In genomic region chr6:85037677-85038076, GRCm38 (mm10) we compare ENCODE assay signal across 9 mouse cellular contexts. TPM values are rescaled to one million over a fixed set of nuclear protein-coding genes. Genes with fewer than 3 reads are reported as not detected.
A peak's percentile ranks its signal among the peaks of the same experiment; 100 is the strongest.
DNase-seq lines count a peak whose midpoint lies in the region; ATAC-seq and TF ChIP-seq lines count a peak whose summit lies in the region.
"Had no signal": no experiment of that assay in that cellular context is flagged by ENCODE, and none has a peak within 500 bp of the region (broad histone marks: within the 10 kb centered on the region; RNA-seq: fewer than 3 reads in every experiment).

No protein-coding gene starts in this region.

- no peak overlapping the region for H3K9ac ChIP-seq in kidney, embryonic 15.5 days
- no peak overlapping the region for H3K9ac ChIP-seq in midbrain, embryonic 14.5 days (replicated peaks; ENCODE audit: low read length)
- H3K9ac ChIP-seq: embryonic facial prominence, embryonic 15.5 days had no signal

- H3K9me3 ChIP-seq in kidney, embryonic 15.5 days (replicated peaks): no peaks in the 10 kb centered on the region
- no peaks in the 10 kb centered on the region for H3K9me3 ChIP-seq in embryonic facial prominence, embryonic 10.5 days
- no peaks in the 10 kb centered on the region for H3K9me3 ChIP-seq in heart, embryonic 10.5 days
- H3K9me3 ChIP-seq in midbrain, embryonic 14.5 days (ENCODE audit: control insufficient read depth, low read length): no peaks in the 10 kb centered on the region
- H3K9me3 ChIP-seq: embryonic facial prominence, embryonic 15.5 days had no signal

- TF ChIP-seq POLR2A in kidney, adult 2 months (IDR thresholded peaks at IDR 0.05; ENCODE audit: low read depth, low read length): no peak

- no peak overlapping the region for H3K27ac ChIP-seq in kidney, adult 2 months (ENCODE audit: insufficient read depth, low read depth, low read length)
- H3K27ac ChIP-seq in kidney, embryonic 15.5 days: no peak overlapping the region
- no peak overlapping the region for H3K27ac ChIP-seq in embryonic facial prominence, embryonic 10.5 days (replicated peaks)
- no peak overlapping the region for H3K27ac ChIP-seq in heart, embryonic 10.5 days
- H3K27ac ChIP-seq in midbrain, embryonic 14.5 days (replicated peaks; ENCODE audit: low read depth, low read length): no peak overlapping the region
- H3K27ac ChIP-seq: embryonic facial prominence, embryonic 15.5 days had no signal

- H3K4me2 ChIP-seq in kidney, embryonic 15.5 days: no peak overlapping the region
- no peak overlapping the region for H3K4me2 ChIP-seq in midbrain, embryonic 14.5 days (ENCODE audit: low read length)
- H3K4me2 ChIP-seq: embryonic facial prominence, embryonic 15.5 days had no signal

- WGBS in kidney, adult 2 months: 5% methylated on average over 6 of the region's 6 CpGs
- 7% methylated on average over 6 of the region's 6 CpGs for WGBS in kidney, embryonic 15.5 days
- WGBS in embryonic facial prominence, embryonic 10.5 days: 12% methylated on average over 6 of the region's 6 CpGs
- WGBS in heart, embryonic 10.5 days: 7% methylated on average over 6 of the region's 6 CpGs
- 7% methylated on average over 6 of the region's 6 CpGs for WGBS in midbrain, embryonic 14.5 days

- ATAC-seq in kidney, embryonic 15.5 days (replicated peaks; ENCODE audit: low FRiP score): no peak
- no peak for ATAC-seq in midbrain, embryonic 14.5 days (ENCODE audit: low FRiP score, low TSS enrichment)

- H3K36me3 ChIP-seq in kidney, adult 2 months (ENCODE audit: control insufficient read depth, insufficient read depth, low read length): no peaks in the 10 kb centered on the region
- H3K36me3 ChIP-seq in kidney, embryonic 15.5 days: no peaks in the 10 kb centered on the region
- H3K36me3 ChIP-seq in embryonic facial prominence, embryonic 10.5 days (replicated peaks): no peaks in the 10 kb centered on the region
- no peaks in the 10 kb centered on the region for H3K36me3 ChIP-seq in heart, embryonic 10.5 days
- H3K36me3 ChIP-seq in midbrain, embryonic 14.5 days (ENCODE audit: control insufficient read depth, insufficient read depth, low read length): no peaks in the 10 kb centered on the region
- H3K36me3 ChIP-seq: embryonic facial prominence, embryonic 15.5 days had no signal

- peak; percentile 90 for TF ChIP-seq CTCF in kidney, adult 2 months (conservative IDR thresholded peaks at IDR 0.05; ENCODE audit: insufficient read depth, insufficient read length, low read depth, low read length)

- no peaks in the 10 kb centered on the region for H3K4me1 ChIP-seq in kidney, adult 2 months (ENCODE audit: control insufficient read depth, insufficient read depth, low read length)
- no peaks in the 10 kb centered on the region for H3K4me1 ChIP-seq in kidney, embryonic 15.5 days
- no peaks in the 10 kb centered on the region for H3K4me1 ChIP-seq in embryonic facial prominence, embryonic 10.5 days
- H3K4me1 ChIP-seq in heart, embryonic 10.5 days: no peaks in the 10 kb centered on the region
- H3K4me1 ChIP-seq in midbrain, embryonic 14.5 days (ENCODE audit: control insufficient read depth, insufficient read depth, low read length): no peaks in the 10 kb centered on the region; the same call in 1 of the 2 replicates

- DNase-seq in kidney, adult 2 months: peak; percentile 63
- peak; percentile 48 for DNase-seq in adrenal gland, postnatal 25 days
- DNase-seq in embryonic facial prominence, embryonic 10.5 days (ENCODE audit: low spot score): peak; percentile 63
- DNase-seq in heart, embryonic 10.5 days (ENCODE audit: low spot score): peak; percentile 77
- peak; percentile 48 for DNase-seq in left cerebral cortex, adult 11 months (ENCODE audit: low spot score)
- DNase-seq in midbrain, embryonic 14.5 days: peak; percentile 88
- DNase-seq in spleen, postnatal 4 days (ENCODE audit: low spot score in 2 of 2): peak; percentile 21 to 63

- H3K27me3 ChIP-seq in kidney, adult 2 months (replicated peaks; ENCODE audit: control insufficient read depth, insufficient read depth, low read length): no peaks in the 10 kb centered on the region
- no peaks in the 10 kb centered on the region for H3K27me3 ChIP-seq in kidney, embryonic 15.5 days
- no peaks in the 10 kb centered on the region for H3K27me3 ChIP-seq in embryonic facial prominence, embryonic 10.5 days (replicated peaks; ENCODE audit: low read depth, poor library complexity, severe bottlenecking)
- no peaks in the 10 kb centered on the region for H3K27me3 ChIP-seq in heart, embryonic 10.5 days (ENCODE audit: insufficient read depth, poor library complexity, severe bottlenecking)
- H3K27me3 ChIP-seq in midbrain, embryonic 14.5 days (ENCODE audit: control insufficient read depth, insufficient read depth, low read length): no peaks in the 10 kb centered on the region
- H3K27me3 ChIP-seq: embryonic facial prominence, embryonic 15.5 days had no signal

- no peak overlapping the region for H3K4me3 ChIP-seq in kidney, adult 2 months (ENCODE audit: insufficient read depth, low read depth, low read length)
- no peak overlapping the region for H3K4me3 ChIP-seq in kidney, embryonic 15.5 days (replicated peaks)
- no peak overlapping the region for H3K4me3 ChIP-seq in embryonic facial prominence, embryonic 10.5 days
- H3K4me3 ChIP-seq in heart, embryonic 10.5 days: no peak overlapping the region
- no peak overlapping the region for H3K4me3 ChIP-seq in midbrain, embryonic 14.5 days (replicated peaks; ENCODE audit: low read depth, low read length)
- H3K4me3 ChIP-seq: embryonic facial prominence, embryonic 15.5 days had no signal

RNA-seq across cellular contexts. Expression of gene Exoc6b, which starts 31.6 kb away (rescaled TPM):
- 8.0 and 8.4 TPM in 2 replicates for polyA plus RNA-seq in kidney, adult 2 months (2012; rRNA removed)
- 27.7 and 28.4 TPM in 2 replicates for polyA plus RNA-seq in kidney, embryonic 15.5 days (2015; fragmentation: Nextera tagmentation; extraction: Ambion mirVana)
- 40.2 and 55.0 TPM in 2 replicates for total RNA-seq in adrenal gland, postnatal 25 days (2021)
- polyA plus RNA-seq in embryonic facial prominence, embryonic 10.5 days (2016; fragmentation: Nextera tagmentation; extraction: Ambion mirVana): 26.2 and 27.4 TPM in 2 replicates
- polyA plus RNA-seq in heart, embryonic 10.5 days (2016; fragmentation: Nextera tagmentation; extraction: Ambion mirVana): 19.7 and 21.0 TPM in 2 replicates
- 54.5 and 64.9 TPM in 2 replicates for polyA plus RNA-seq in midbrain, embryonic 14.5 days (2014; fragmentation: Nextera tagmentation; extraction: Ambion mirVana)
